Mouse (Mus musculus) gastrocnemius, postnatal 10 days (tissue): ENCODE measurements around the gene Trub1. TPM values are rescaled to one million over a fixed set of nuclear protein-coding genes. Genes with fewer than 3 reads are reported as not detected.

Experiments
- DNase-seq: peaks from one replicate; pipeline ENCODE4 v3.0.0; 2021; ENCODE audit warnings: mixed read lengths
- long read RNA-seq, 2 experiments: library from polyadenylated mRNA; stranded (forward); transcript quantifications; one replicate each; pipeline ENCODE4 v2.0.0; 2021
- total RNA-seq, 2 experiments: library from RNA; stranded (reverse); gene quantifications; 2 replicates each; pipeline ENCODE4 v1.2.3; 2021

Trub1 gene
- total RNA-seq = 10 to 100 TPM in 1 of 2 experiments, 1 to 10 TPM in 1; 8.0 to 10.8 TPM
- long read RNA-seq, experiment 1, transcript Trub1-202 (8 exons, 3,789 nt) = major isoform, 17 of 20 reads
- long read RNA-seq, experiment 1, partial matches to known transcripts = 0 of 20 reads
- long read RNA-seq, experiment 1, other reads (novel, unspliced or antisense) = 1 of 20 reads
- long read RNA-seq, experiment 2, transcript Trub1-202 (8 exons, 3,789 nt) = major isoform, 19 of 21 reads
- long read RNA-seq, experiment 2, partial matches to known transcripts = 1 of 21 reads
- long read RNA-seq, experiment 2, other reads (novel, unspliced or antisense) = 0 of 21 reads

DNA sequence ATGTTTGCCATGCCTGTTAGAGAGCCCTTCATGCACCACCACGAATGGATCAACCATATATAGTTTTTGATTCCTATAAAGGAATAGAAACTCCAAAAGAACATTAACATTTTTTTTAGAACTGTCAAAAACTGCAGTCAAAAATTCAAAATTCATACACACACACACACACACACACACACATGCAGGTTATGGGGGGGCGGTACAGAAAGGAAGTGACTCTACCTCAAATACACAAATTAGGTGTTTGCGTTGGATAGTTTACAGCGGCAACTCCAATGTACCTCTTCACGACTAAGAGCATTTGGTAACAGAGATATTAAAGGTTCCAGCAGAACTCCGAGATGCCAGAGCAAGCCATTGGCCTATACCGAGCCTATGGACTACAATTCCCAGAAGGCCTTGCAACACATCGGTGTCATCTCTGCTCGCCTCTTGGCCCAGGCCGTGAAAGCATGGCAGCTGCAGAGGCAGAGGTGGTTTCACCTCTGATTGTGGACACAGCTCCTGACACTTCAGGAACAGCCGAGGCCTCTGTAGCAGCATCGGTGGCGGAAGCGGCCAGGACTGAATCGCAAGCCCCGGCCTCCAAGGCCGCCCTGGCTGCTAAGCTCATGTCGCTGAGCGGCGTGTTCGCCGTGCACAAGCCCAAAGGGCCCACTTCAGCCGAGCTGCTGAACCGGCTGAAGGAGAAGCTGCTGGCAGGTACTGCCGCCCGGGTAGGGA is at the start of gene Trub1:
Trub1 (plus strand) TSS at position 421 of the 726 bp plus-strand sequence.
- peak; percentile 74 for DNase-seq

DNA sequence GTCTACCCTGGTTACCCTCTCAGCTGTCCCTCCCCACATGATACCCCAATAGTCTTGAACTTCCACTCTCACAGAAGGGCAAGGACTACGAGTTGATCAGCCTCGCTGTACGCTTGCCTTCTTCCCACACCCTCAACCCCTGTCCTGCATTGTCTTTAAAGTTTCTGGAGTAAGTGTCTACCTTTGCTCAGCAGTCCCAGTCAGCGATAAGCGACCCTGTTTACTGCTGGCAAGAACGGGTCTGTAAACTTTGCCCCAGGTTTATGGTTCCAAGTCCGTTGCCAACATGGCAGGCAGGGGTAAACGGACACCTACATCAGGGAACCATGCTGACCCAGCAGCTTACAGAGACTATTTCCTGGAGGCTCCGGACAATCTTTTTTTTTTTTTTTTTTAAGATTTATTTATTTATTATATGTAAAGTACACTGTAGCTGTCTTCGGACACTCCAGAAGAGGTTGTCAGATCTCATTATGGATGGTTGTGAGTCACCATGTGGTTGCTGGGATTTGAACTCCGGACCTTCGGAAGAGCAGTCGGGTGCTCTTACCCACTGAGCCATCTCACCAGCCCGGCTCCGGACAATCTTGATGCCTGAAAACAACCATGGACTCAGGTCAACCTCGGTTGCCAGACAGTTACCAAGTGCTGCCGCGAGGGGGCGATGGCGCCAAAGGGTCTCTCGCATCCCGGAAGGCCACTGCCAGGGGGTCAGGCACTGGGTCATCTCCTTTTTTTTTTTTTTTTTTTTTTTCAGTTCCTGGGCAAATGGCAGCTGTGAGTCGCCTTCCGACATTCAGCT is 48.8 kb upstream of the Trub1 start:
- peak; percentile 92 for DNase-seq

DNA sequence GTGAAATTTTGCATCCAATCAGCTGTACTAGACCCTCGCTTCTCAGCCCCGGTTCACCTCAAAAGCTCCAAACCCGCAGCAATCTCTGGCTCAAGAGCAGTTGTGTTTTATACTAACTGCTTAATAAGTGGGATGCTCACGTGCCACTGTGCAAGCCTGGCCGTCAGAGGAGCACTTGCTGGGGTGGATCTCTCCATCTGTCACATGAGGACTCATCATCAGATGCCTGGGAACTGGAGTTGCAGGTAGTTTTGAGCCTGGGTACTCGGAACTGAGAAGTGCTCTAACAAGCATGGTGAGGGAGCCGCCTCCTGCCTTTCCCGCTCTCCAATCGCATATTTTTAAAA is 48.2 kb upstream of the Trub1 start:
- no peak for DNase-seq

DNA sequence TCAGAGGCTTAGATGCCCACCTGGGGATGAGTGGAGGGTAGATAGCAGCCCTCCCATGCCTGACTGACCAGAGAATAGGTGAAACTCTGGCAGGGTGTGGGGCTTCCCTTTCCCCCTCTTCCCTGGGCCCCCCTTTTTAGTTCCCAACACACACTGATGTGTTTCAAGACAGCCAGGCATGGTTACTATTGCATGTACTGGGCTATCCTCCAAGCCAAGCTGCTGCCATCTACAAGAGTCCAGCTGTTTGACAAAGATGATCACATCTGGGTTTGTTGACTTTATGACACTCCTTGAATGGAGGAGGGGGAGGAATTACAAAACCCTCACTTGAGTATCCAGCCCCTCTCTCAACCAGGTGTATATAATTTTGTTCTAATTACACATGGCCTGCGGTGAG is 44.8 kb upstream of the Trub1 start:
- DNase-seq = no peak

DNA sequence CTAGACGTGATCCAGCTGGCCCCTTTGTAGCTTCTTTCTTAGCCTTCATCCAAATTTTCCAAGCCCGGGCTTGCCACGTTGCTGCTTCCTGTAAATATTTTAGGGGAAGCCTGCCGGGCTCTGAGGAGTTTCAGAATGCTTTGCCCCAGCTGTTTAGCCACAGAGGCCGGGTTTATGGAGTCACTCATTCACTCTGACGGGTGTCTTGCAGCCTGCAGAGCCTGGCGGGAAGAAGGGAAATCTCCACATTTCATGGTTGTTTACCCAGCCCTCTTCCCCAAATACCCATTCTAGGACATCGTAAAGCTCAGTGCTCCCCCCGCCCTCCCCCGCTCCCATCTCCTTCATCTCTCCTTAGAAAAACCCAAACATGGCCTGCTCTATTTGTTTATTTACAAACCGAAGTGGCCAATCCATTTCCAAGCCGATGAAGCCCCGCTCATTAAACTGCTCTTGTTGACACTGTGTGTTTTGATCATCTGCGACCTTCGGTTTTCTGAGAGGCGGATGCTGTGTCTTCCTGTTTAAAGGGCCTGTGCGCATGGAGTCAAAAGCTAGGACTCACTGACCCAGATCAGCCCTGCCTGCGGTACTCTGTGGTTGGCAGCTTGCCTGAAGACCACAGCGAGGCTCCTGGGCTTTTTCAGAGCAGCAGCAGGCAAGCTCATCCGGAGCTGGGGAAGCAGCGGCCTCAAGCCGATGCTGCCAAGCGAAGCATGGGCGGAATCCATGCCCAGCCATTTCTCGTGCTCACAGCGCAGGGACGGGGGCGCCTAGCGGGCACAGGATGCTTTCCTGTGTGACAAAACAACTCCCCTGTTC is 41.1 kb upstream of the Trub1 start:
- peak; percentile 75 for DNase-seq

DNA sequence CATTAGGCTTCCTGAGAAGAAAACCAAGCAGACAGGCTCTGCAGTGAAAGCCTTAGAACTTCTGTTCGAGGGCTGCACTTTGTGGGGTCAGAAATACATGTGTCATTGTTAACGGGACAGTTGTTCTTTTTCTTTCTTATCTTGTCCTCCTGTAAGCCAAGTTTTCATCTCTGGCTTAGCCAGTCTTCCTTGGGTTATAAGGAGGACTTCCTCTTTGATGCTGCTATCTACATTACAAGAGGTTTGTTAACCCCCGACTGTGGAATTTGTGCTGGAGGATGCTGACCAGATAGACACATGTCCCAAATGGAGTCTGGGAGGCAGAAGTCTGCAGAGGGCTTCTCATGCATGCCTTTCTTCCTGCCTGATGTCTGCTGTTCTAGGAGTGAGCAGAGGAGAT is 39.5 kb upstream of the Trub1 start:
- no peak for DNase-seq

DNA sequence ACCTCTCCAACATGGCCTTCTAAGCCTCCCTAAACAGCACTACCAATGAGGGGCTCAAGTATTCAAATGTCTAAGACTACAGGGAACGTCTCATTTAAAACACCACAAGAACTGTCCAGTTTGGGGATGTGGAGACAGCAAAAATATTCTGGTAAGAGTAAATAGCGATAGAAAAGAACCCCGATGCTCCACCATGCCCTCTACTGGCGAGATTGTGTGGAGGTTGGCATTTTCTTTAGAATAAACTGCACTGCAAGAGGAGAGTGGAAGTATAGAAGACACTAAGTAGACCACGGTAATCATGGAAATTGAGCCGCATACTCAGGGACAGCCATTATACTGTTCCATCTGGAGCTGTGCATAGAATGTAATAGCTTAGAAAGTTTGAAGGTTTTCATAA is 38.8 kb upstream of the Trub1 start:
- no peak for DNase-seq

DNA sequence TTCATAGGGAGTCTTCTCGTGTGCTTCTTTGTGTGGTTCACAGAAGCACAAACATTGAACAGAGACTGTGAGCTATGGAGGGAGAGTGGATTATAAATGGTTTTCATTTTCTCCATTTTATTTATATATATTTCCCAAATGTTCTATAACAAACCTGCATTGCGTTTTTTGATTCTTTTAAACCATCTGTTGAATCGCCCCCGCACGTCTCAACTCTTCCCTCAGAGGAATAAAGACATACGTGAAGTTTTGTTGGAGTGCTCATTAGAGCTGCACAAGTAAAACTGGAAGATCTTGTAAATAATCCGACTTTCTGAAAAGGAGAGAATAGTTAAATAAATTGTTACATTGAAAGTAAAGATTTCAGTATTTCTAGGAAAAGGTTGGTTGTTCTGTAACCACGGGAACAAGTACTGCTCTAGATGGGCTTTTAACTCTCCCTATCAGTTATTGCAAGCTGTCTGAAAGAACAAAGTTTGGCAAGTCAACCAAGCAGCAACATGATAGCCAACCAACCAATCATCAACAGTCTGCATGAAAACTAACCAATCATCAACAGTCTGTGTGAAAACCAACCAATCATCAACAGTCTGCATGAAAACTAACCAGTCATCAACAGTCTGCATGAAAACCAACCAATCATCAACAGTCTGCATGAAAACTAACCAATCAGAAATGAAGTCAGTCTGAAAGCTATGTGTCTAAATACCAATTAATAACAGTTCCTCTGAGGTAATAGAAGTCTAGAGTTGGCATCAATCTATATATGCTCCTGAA is 37.5 kb upstream of the Trub1 start:
- no peak for DNase-seq

DNA sequence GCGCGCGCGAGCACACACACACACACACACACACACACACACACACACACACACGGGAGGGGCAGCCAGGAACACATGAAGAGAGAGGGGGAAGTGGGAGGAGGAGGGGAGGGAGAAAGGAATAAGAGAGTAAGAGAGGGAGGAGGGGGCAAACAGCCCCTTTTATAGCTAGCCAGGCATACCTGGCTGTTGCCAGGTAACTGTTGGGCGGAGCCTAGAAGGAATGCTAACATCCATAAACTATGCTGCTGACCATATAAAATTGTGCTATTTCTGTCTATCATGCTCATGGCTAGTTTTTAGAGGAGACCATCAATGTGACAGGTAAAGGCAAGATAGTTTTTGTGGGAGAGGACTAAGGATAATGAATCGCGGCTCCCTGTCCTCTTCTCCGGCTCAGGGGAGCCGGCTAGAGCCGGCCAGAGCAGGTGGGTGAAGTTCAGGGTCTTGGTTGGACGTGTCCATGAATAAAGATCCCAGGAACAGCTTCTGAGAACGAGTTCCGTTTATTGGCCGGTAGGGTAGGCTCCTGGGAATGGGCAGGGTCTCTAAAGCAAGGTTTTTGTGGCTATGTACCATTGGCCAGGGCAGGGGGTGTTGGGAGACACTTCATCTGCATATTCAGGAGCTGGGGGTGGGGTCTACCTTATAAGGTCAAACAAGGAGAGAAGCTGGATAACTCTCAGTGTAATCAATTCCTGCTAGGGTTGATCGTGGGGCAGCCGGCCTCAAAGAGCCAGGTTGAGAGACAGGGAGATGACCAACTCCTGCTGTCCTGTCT is 34.7 kb upstream of the Trub1 start:
- DNase-seq = no peak

DNA sequence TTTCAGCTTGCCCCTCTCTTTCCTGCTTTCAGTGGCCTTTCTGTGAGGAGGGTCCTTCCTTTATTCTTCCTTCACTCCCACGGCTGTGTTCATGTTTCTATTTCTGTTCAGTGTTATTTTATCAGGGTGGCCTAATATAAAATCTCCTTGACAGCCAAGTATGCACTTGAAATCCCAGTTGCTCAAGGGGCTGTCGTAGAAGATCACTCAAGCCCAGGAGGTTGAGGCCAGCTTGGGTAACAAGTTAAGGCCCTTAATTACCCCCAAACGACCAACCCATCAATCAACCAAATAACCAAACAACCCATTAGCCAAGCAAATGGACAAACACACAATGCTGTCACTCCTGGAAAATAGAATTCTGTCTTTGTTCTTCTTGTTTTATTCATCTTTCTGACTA is 29.3 kb upstream of the Trub1 start:
- DNase-seq = no peak

DNA sequence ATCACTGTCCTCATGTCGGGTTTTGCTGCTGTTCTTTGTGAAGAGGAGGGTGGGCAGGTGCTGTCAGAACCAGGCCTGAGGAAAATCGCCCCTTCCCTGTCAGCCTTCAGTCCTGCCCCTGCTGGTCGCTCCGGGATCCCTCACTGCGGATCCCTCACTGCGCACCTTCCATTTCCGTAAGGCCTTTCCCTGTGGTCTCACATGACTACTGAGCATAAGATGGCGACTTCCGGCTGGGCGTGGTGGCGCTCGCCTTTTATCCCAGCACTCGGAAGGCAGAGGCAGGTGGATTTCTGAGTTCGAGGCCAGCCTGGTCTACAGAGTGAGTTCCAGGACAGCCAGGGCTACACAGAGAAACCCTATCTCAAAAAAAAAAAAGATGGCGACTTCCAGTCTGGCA is 27.4 kb upstream of the Trub1 start:
- DNase-seq = no peak

DNA sequence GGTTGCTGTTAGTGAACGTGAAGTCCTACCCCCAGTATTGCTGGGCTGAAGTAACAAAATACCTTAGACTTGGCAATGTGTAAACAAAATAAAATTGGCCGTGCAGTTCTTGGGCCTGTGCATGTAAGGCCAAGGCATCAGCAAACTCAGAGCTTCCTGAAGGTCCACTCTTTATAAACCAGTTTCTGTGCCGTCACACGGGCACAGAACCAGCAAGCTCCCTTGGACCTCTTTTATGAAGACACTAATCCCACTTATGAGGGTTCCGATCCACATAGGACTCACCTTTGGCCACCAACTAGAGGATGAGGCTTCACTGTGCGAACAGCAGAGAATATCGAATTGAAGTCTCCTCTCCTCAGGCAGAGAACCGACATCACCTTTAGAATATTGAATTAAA is 25.9 kb upstream of the Trub1 start:
- no peak for DNase-seq

DNA sequence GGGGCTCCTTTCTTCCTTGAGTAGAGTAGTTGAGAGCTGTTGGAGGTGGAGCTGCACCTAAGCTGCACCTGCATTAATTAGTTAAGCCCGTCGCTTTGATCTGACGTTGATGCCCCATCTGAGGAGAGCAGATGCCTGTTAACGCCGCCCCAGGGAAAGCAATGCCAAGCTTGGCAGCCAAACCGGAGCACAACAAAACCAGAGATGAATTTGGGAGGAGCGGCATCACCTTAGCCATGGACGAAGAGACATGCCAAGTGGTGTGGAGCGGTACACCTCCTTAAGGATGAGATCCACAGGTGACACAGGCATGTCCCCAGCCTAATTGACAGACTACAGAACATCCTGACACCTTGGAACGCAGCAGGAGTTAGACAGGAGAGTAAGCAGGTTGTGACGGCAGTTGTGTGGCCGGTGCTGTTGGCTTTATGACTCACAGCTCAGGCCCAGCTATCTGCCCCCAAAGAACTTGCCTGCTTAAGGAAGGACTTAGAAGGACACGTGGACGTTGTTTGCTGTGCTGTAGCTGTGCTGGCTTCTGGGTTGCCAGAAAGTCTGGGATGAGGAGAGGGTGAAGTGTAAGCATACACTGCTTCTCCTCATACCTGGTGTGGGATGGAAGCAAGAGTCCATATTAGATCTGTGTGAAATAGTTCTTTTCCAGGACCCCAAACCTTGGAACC is 24.8 kb upstream of the Trub1 start:
- no peak for DNase-seq

DNA sequence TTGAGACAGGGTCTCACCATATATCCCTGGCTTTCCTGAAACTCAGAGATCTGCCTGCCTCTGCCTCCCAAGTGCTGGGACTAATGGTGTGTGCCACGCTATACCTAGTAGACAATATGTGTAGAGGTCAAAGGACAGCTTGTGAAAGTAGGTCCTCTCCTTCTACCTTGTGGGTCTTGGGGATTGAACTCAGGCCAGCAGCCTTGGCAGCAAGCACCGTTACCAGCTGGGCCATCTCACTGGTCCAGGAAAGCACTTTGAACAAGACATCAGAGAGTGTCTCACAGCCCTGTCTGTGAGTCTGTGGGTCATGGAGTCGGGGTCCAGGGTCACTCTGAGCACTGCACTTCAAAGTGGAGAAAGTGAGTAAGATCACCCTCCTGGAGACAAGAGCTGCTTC is 24.1 kb upstream of the Trub1 start:
- DNase-seq = no peak

DNA sequence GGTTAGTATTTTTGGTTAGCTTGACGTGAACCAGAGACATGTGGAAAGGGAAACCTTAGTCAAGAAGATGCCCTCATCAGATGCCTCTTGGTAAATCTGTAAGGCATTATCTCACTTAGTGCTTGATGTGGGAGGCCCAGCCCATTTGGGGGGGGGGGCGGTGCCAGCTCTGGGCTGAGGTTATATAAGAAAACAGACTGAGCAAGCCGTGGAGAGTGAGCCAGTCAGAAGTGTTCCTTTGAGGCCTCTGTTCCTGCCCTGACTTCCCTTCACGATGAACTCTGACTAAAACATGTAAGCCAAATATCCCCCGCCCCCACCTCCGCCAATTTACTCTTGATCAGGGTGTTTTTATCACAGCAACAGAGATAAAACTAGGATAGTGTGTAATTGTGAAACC is 22.8 kb upstream of the Trub1 start:
- DNase-seq = no peak

DNA sequence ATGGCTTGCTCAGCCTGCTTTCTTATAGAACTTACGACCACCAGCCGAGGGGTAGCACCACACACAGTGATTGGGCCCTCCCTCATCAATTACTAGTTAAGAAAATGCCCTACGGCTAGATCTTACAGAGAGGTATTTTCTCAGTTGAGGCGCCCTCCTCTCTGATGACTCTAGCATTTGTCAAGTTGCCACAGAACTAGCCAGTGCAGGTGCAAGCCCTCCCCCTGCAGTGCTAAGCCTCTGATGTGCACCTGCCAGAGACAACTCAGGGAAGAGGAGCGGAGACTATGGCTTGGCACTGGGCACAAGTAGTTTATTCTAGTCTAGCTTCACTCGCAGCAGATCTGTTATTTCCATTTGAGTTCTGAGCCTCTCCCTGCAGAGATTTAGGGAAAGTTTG is 21.2 kb upstream of the Trub1 start:
- no peak for DNase-seq

DNA sequence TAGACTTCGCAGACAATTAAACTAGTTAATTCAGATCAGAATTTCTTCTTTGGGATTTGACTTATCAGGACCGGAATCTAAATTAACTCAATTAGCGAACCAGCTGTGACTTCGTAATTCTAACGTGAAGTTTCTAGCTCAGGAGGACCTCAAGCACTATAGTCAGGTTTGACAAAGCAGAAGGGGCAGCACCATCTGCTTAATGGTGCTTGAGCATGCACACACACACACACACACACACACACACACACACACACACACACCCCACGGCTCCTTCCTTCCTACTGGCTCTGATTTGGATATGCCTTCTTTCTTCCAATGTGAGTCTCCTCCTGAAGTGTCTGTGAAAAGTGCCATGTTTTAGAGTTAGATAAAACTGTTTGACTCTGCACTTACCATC is 18.7 kb upstream of the Trub1 start:
- DNase-seq = no peak

DNA sequence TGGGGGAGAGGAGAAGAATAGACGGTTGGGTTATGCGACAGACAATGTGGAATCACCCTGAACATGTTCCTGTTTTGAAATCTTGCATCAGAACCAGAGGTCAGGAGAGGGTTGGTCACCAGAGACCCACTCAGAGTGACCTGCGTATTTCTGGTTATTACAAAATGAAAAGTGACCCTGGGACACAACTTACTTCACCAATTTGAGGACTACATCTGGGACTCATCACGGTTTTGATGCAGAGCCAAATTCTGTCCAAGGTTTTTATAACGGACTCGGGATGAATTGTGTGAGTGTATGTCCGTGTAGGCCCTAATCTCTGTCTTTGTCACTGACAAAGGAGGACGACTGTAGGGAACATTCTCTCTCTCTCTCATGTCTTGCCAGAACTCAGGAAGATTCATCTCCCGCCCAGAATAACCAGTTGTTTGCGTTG is 16.1 kb upstream of the Trub1 start:
- DNase-seq = no peak

DNA sequence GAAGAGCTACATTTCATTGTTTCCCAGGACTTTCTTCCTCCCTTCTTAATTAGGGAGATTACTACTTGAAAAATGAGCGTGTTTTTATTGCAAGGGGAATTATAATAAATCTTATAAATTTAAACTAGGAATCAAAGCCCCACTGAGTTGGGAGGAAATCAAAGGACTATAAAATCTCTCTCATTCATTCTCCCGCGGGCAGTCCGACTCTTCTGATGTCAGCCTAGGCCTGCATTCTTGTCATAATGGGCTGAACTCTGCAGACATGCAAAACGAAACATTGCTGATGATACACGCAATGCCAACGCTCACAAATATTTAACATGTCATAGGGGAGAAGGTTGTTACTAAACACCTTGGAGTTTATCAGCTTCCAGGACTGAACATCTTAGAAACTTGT is 15.7 kb upstream of the Trub1 start:
- DNase-seq = no peak

DNA sequence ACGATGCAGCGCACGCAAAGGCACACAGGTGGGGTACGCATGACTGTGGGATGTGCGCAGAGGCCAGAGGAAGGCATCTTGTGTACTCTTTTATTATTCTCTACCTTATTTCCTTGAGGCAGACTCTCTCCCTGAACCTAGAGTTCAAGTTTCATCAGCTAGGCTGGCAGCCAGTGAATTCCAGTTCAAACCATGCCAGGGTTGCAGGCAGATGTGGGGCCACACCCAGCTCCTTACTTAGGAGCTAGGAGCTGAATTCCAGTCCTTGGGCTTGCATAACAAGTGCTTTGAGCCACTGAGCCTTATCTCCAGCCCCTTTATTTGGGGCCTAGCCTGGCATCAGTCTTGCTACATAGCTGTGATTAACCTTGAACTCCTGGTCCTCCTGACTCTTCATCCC is 13.4 kb upstream of the Trub1 start:
- DNase-seq = no peak
